Mouse (Mus musculus) monocyte, adult 59 days (primary cell): Measurements from ENCODE around the gene Gna13. TPM values are rescaled to one million over a fixed set of nuclear protein-coding genes. Genes with fewer than 3 reads are reported as not detected.

Experiments used
- total RNA-seq, 2 experiments: library from RNA; stranded (reverse); gene quantifications; one replicate each; pipeline ENCODE4 v1.2.4; 2023

The Gna13 gene
- total RNA-seq, result 100 to 1,000 TPM; 112 to 132 TPM

GRCm38 (mm10) chr11:109362463-109363190 lies at the start of gene Gna13:
TSS of gene Gna13 (plus strand) at chr11:109362831.

GRCm38 (mm10) chr11:109413617-109414016 lies 51.0 kb downstream of the Gna13 start, which contains the start of gene 9930022D16Rik:
TSS of gene 9930022D16Rik (plus strand) at chr11:109413917.

GRCm38 (mm10) chr11:109425392-109426271 lies 63.0 kb downstream of the Gna13 start, which contains the start of gene Amz2:
TSS of gene Amz2 (plus strand) at chr11:109425946.

Other genes with a start within 250 kb of the Gna13 start
- gene E030025P04Rik, start 218.5 kb upstream of the Gna13 start, total RNA-seq, result not detected
- gene Rgs9, start 64.7 kb upstream of the Gna13 start, total RNA-seq, result not detected
- under 1 TPM; 0.58 to 0.94 TPM for gene 9930022D16Rik, start 51.1 kb downstream of the Gna13 start, total RNA-seq
- 10 to 100 TPM; 24.7 to 31.2 TPM for gene Amz2, start 63.1 kb downstream of the Gna13 start, total RNA-seq
- gene Arsg, start 110.5 kb downstream of the Gna13 start, total RNA-seq, result 10 to 100 TPM; 12.1 to 12.2 TPM
- gene Slc16a6, start 110.8 kb downstream of the Gna13 start, total RNA-seq, result 10 to 100 TPM; 21.7 to 32.9 TPM
- gene Wipi1, start 249.1 kb downstream of the Gna13 start, total RNA-seq, result 1 to 10 TPM; 8.2 to 9.7 TPM